Mouse (Mus musculus) left cerebral cortex, postnatal 4 days (tissue): Measurements from ENCODE around the gene Mrps17. TPM values are rescaled to one million over a fixed set of nuclear protein-coding genes. Genes with fewer than 3 reads are reported as not detected.
"Not testable (repeated sequence)": the region's sequence is repeated elsewhere in the genome, so short reads cannot be mapped to it uniquely, and the experiment has no call there.

Experiments
- DNase-seq: peaks from one replicate; pipeline ENCODE4 v3.0.0-alpha.2; 2022
- intact Hi-C: fragments of 180-260 bp; cut with DNase I; formaldehyde crosslinking; loops from one replicate; pipeline ENCODE4 v1.15.1; 2025
- total RNA-seq, 2 experiments: library from RNA; stranded (reverse); gene quantifications; 2 replicates each; pipeline ENCODE4 v1.2.3; 2021

Mrps17 gene
- 10 to 100 TPM; 73.9 to 74.6 TPM for total RNA-seq

- intact Hi-C loops: no loop called here
- peak; percentile 93 for DNase-seq
Measured at GRCm38 (mm10) chr5:129715326-129715861, at the start of gene Mrps17. Gene Mrps17 (plus strand): TSS chr5:129715497.

- DNase-seq: no peak
- intact Hi-C loops: no loop called here
Measured at GRCm38 (mm10) chr5:129666271-129666909, 48.9 kb upstream of the Mrps17 start.

- DNase-seq: no peak
- intact Hi-C loops: no loop called here
Measured at GRCm38 (mm10) chr5:129667851-129668250, 47.4 kb upstream of the Mrps17 start.

- intact Hi-C loops: no loop called here
- no peak for DNase-seq
Measured at GRCm38 (mm10) chr5:129669453-129670035, 45.8 kb upstream of the Mrps17 start.

GRCm38 (mm10) chr5:129670036-129670458, 45.2 kb upstream of the Mrps17 start, which contains the start of gene Zfp11:
Gene Zfp11 (minus strand): TSS chr5:129670099.
- intact Hi-C loops: no loop called here
- peak; percentile 81 for DNase-seq

DNA sequence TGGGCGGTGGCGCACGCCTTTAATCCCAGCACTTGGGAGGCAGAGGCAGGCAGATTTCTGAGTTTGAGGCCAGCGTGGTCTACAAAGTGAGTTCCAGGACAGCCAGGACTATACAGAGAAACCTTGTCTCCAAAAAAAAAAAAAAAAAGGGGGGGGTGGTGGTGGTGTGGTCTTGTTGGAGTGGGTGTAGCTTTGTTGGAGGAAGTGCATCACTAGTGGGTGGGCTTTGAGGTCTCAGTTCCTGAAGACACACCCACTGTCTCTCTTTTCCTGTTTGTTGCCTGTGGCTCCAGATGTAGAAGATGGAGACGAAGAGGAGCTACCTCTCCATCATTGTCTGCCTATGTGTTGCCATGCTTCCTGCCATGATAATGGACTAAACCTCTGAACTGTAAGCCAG, 30.2 kb upstream of the Mrps17 start:
- DNase-seq, intact Hi-C loops: not testable (repeated sequence)

GRCm38 (mm10) chr5:129687621-129688020, 27.7 kb upstream of the Mrps17 start:
- intact Hi-C loops: no loop called here
- DNase-seq: no peak

GRCm38 (mm10) chr5:129690528-129690927, 24.8 kb upstream of the Mrps17 start:
- intact Hi-C loops: no loop called here
- DNase-seq: no peak

GRCm38 (mm10) chr5:129700506-129700905, 14.8 kb upstream of the Mrps17 start:
- no peak for DNase-seq

DNA sequence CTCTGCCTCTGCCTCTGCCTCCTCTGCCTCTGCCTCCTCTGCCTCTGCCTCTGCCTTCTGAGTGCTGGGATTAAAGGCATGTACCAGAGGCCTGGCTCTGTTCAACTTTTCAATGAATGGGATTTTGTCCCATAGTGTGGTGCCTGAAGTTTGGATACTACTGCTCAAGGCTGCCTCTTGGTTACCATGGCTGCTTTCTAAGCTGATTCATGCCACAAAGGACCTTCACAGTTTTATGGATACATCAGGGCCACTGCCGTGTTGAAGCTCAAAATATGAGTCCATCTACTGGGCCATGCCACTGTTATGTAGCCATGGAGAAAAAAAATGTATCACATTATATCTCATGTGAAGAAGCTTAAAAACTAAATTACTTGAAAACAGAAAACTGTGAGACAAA, 13.6 kb upstream of the Mrps17 start:
- no peak for DNase-seq

More at GRCm38 (mm10) chr5:129700506-129700905, 14.8 kb upstream of the Mrps17 start:
- intact Hi-C loops: no loop called here

GRCm38 (mm10) chr5:129703368-129703767, 11.9 kb upstream of the Mrps17 start:
- no peak for DNase-seq
- intact Hi-C loops: no loop called here

More for the DNA sequence above, 13.6 kb upstream of the Mrps17 start:
- intact Hi-C loops: no loop called here

DNA sequence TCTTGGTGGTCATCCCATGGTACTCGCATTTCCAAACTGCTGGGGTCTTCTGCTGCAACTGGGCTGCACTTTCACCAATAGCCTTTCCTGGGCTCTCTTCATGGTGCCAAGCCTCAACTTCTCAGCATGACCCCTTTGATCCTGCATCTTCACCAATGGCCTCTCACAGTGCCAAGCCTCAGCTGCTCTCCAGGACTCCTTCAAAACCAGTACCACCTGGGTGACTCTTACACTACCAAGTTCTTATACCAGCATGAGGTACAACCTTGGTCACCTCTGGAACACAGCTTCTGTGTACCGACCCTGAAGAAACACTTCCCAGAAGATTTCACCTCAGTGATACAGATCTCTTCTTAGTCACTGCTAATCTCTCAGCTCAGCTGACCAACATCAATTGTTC, 6.9 kb upstream of the Mrps17 start, which contains the start of gene Sept14:
Gene Sept14 (minus strand): TSS at position 101 of the 400 bp plus-strand sequence.
- intact Hi-C loops: no loop called here
- DNase-seq: no peak

- intact Hi-C loops: no loop called here
Measured at GRCm38 (mm10) chr5:129717016-129717415, 1.7 kb downstream of the Mrps17 start.

DNA sequence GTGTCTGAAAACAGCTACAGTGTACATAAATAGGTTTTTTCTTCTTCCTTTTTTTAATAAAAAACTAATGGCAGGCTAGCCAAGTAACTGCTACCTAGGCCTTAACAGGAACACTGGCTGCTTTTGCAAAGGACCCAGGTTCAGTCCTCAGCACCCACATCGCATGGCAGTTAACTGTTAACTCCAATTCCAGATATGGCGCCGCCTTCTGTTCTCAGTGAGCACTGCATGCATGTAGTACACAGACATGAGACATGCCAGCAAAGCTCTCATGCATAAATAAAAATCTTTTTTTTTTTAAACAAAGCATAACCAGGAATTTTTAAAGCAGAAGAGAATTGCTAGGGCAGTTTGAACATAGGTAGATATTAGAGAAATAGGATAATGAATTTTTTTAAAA, 4.9 kb downstream of the Mrps17 start:
- DNase-seq: no peak
- intact Hi-C loops: loop anchor here (5.0 kb wide), 2 partner anchors 108 to 658 kb away; no protein-coding TSS in a partner anchor

More at GRCm38 (mm10) chr5:129717016-129717415, 1.7 kb downstream of the Mrps17 start:
- no peak for DNase-seq

DNA sequence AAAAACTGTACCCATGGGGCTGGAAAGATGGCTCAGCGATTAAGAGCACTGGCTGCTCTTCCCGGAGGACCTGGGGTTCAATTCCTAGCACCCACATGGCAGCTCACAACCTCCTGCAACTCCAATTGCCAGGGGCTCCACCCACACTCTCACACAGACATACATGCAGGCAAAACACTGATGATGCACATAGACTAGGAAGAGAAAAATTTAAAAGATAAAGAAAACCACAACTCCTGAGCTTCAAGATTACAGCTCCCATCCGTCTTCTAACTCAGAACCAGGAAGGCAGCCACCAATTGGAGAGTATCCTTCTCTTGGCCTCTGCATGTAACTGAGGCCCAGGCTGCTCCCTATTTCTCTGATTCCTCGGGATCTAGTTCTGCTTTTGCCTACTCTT, 9.0 kb downstream of the Mrps17 start:
- intact Hi-C loops: loop anchor here (5.0 kb wide), 2 partner anchors 112 to 662 kb away; no protein-coding TSS in a partner anchor
- no peak for DNase-seq

DNA sequence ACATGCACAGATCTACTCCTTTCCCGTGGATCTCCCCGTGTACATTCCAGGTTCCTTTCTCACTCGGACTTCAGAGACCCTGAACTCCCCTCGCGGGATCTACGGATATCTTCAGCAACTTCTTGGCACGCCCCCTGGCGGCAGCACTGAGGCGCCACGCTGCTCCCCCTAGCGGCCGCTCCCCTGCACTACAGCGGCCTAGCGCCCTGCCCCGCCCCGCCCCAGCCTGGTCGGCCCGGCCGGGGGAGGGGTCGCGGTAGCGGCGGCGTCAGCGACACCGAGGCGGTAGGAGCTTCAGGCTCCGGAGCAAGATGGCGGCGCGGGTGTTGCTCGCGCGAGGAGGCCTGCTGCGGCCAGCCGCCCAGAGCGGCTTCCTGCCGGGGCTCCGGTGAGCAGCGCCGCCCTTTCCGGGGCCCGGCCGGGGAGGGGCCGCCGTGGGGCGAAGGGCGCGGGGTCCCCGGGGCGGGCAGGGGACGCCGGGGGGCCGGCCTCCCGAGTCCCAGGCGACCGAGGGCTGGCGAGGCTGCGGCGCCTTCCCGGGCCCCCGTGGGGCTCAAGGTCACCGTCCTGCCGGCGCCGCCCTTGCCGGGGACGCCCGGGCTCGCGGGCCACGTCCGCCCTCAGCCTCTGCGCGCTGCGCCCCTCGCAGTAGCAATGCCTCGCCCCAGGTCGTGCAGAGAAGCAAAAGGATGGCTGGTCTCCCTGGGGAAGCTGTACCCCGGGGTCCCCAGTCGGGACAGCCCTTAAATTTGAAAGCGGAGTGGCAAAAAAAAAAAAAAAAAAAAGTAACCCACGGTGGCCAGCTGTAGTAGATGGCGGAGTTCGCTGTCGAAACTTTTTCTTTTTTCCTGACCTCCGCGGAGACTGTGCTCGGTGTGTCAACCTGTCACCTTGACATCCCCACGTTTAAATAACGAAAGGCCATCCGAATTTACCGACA, 9.8 kb downstream of the Mrps17 start, which contains the start of gene Nipsnap2:
Gene Nipsnap2 (plus strand): TSS at position 230 of the 940 bp plus-strand sequence.
- intact Hi-C loops: loop anchor here (5.0 kb wide), 2 partner anchors 113 to 663 kb away; no protein-coding TSS in a partner anchor
- peak; percentile 92 for DNase-seq

DNA sequence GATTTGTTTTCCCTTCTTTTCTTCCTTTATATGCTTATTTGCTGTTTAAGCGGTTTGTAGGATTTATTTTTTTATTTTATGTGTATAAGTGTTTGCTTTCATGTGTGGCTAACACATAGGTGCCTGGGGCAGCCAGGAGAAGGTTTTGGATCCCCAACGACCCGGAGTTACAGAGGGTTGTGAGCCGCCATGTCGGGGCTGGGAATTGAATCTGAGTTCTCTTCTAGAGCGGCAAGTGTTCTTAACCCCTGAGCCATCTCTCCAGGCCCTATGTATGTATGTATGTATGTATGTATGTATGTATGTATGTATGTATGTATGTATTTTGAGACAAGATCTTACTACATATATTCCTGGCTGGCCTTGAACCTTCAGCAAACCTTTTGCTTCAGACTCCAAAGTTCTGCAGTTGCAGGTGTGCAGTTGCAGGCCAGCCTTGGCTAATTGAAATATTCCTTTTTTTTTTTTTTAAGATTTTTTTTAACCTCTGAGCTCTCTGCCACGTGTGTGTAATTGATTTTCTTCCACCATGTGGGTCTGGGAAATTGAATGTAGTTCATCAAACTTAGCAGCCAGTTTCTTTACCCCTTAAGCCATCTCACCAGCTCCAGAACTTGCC, 10.6 kb downstream of the Mrps17 start:
- intact Hi-C loops: no loop called here
- no peak for DNase-seq

- intact Hi-C loops: no loop called here
Measured at GRCm38 (mm10) chr5:129726784-129727183, 11.5 kb downstream of the Mrps17 start.

GRCm38 (mm10) chr5:129729286-129729685, 14.0 kb downstream of the Mrps17 start:
- intact Hi-C loops: no loop called here

More at GRCm38 (mm10) chr5:129726784-129727183, 11.5 kb downstream of the Mrps17 start:
- DNase-seq: no peak

GRCm38 (mm10) chr5:129730344-129730743, 15.0 kb downstream of the Mrps17 start:
- intact Hi-C loops: no loop called here
- no peak for DNase-seq

More at GRCm38 (mm10) chr5:129729286-129729685, 14.0 kb downstream of the Mrps17 start:
- DNase-seq: peak; percentile 45
